Mouse (Mus musculus) limb, embryonic 10.5 days (tissue): Measurements from ENCODE around the gene Gm21985. TPM values are rescaled to one million over a fixed set of nuclear protein-coding genes. Genes with fewer than 3 reads are reported as not detected.
"Not testable (repeated sequence)": the region's sequence is repeated elsewhere in the genome, so short reads cannot be mapped to it uniquely, and the experiment has no call there.

Experiments used
- DNase-seq: peaks from one replicate; pipeline ENCODE4 v3.0.0-alpha.2; 2017; ENCODE audit warnings: low spot score
- H3K27ac ChIP-seq: fragments of 300-500 bp; sonication (generic); 2 replicates; pipeline ENCODE4 v1.5.1; 2016; ENCODE audit warnings: mild to moderate bottlenecking
- H3K27me3 ChIP-seq: fragments of 300-500 bp; sonication (generic); 2 replicates; pipeline ENCODE4 v1.6.1; 2016; ENCODE audit warnings: low read depth, mild to moderate bottlenecking; ENCODE audit not compliant: poor library complexity, severe bottlenecking
- H3K36me3 ChIP-seq: fragments of 300-500 bp; sonication (generic); 2 replicates; pipeline ENCODE4 v1.6.1; 2016; ENCODE audit warnings: mild to moderate bottlenecking, moderate library complexity
- H3K4me1 ChIP-seq: fragments of 300-500 bp; sonication (generic); 2 replicates; pipeline ENCODE4 v1.6.1; 2016
- H3K4me3 ChIP-seq: fragments of 300-500 bp; sonication (generic); 2 replicates; pipeline ENCODE4 v1.5.1; 2016; ENCODE audit warnings: mild to moderate bottlenecking, moderate library complexity
- H3K9me3 ChIP-seq: fragments of 300-500 bp; sonication (generic); replicated peaks from 2 replicates; pipeline ENCODE4 v1.6.1; 2016; ENCODE audit warnings: mild to moderate bottlenecking
- WGBS: fragments of 180-500 bp; shearing (Covaris S2); methylation state at CpG from one replicate; pipeline ENCODE4 v1.1.7; 2016; 5-methylcytosine and 5-hydroxymethylcytosine counted together
- polyA plus RNA-seq: library from polyadenylated mRNA; unstranded; fragments of >200 nt; fragmentation: Nextera tagmentation; extraction: Ambion mirVana; gene quantifications from 2 replicates; pipeline ENCODE4 v1.2.1, GENCODE M21; 2016

Gm21985 gene
- polyA plus RNA-seq, 1 experiment from 2014 or later = not detected

- Histone ChIP-seq H3K4me3 (no peak overlapping the region), H3K4me1 (no peaks in the 10 kb centered on the region), H3K36me3 (no peaks in the 10 kb centered on the region), H3K27me3 (no peaks in the 10 kb centered on the region), H3K9me3 (no peaks in the 10 kb centered on the region), H3K27ac (no peak overlapping the region)
- 97% methylated on average over 1 of the region's 1 CpGs for WGBS
- no peak for DNase-seq
These were observed 126.6 kb downstream of the Gm21985 start for GRCm38 (mm10) chr2:112392689-112393088.

DNA sequence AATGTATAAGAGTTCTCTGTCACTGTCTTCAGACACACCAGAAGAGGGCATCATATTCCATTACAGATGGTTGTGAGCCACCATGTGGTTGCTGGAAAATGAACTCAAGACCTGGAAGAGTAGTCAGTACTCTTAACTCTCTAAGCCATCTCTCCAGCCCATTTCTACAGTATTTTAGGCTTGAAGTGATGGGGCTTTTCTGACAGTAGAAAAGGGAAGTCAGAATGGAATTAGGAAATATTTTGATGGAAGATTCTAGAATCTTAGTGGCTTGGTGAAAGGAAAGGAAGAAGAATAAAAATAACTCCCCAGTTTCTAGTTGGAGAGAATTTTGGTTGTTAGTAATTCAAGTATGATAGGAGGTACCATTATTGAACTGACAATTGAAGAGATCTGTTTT lies 127.8 kb downstream of the Gm21985 start:
- H3K9me3 ChIP-seq = no peaks in the 10 kb centered on the region
- no peaks in the 10 kb centered on the region for H3K4me1 ChIP-seq
- H3K27me3 ChIP-seq = no peaks in the 10 kb centered on the region
- H3K36me3 ChIP-seq = no peaks in the 10 kb centered on the region
- H3K27ac ChIP-seq = no peak overlapping the region
- H3K4me3 ChIP-seq = no peak overlapping the region
- DNase-seq = no peak

GRCm38 (mm10) chr2:112396649-112397048 lies 130.5 kb downstream of the Gm21985 start:
- Histone ChIP-seq H3K4me3 (no peak overlapping the region), H3K27ac (no peak overlapping the region), H3K27me3 (no peaks in the 10 kb centered on the region), H3K4me1 (no peaks in the 10 kb centered on the region), H3K36me3 (no peaks in the 10 kb centered on the region), H3K9me3 (no peaks in the 10 kb centered on the region)
- 85% methylated on average over 1 of the region's 1 CpGs for WGBS
- DNase-seq = no peak

DNA sequence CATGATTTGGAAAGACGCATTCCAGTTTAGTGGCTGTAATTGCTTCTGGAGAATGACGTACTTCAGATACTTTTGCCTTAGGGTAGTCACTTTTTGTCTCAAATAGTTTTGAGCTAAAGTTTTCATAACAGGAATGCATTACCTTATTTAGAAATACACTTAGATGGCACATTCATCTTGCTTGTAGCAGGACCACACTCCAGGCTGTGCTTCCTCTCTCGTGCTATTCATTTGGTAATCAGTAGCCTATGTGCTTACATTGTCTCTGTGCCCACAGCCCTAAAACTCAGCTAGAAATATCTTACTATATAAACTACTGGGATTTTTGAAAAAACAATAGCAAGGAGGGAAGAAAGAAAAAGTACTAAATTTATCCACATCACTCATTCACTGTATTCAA lies 140.9 kb downstream of the Gm21985 start:
- Histone ChIP-seq H3K36me3 (peaks cover 52% of the 10 kb centered on the region), H3K4me3 (no peak overlapping the region), H3K9me3 (no peaks in the 10 kb centered on the region), H3K4me1 (no peaks in the 10 kb centered on the region), H3K27me3 (no peaks in the 10 kb centered on the region), H3K27ac (no peak overlapping the region)
- whole genome bisulfite sequencing = 96% methylated on average over 3 of the region's 3 CpGs
- no peak for DNase-seq

DNA sequence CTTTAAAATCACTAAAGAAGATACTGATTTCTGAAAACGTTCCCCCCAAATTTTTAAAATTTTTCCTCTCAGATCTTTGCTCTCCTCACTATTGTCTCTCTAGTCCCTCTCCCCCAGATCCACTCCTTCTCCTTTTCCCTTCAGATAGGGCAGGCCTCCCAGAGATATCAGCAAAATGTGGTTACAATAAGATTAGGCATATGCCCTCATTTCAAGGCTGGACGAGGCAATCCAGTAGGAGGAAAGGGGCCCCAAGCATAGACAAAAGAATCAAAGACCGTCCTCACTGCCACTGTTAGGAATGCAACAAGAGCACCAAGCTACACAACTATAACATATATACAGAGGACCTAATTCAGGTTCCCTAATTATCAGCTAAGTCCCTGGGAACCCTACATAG lies 159.2 kb downstream of the Gm21985 start:
- H3K36me3 ChIP-seq = no peaks in the 10 kb centered on the region
- H3K27ac ChIP-seq = no peak overlapping the region
- no peak overlapping the region for H3K4me3 ChIP-seq
- no peaks in the 10 kb centered on the region for H3K4me1 ChIP-seq
- no peaks in the 10 kb centered on the region for H3K27me3 ChIP-seq
- WGBS = 84% methylated on average over 3 of the region's 3 CpGs
- no peaks in the 10 kb centered on the region for H3K9me3 ChIP-seq
- no peak for DNase-seq

GRCm38 (mm10) chr2:112428534-112428933 lies 162.4 kb downstream of the Gm21985 start:
- not testable (repeated sequence) for H3K9me3 ChIP-seq, H3K27ac ChIP-seq, DNase-seq, H3K4me3 ChIP-seq, H3K36me3 ChIP-seq, H3K4me1 ChIP-seq, H3K27me3 ChIP-seq
- 95% methylated on average over 3 of the region's 3 CpGs for WGBS

GRCm38 (mm10) chr2:112429665-112430064 lies 163.6 kb downstream of the Gm21985 start:
- WGBS = 87% methylated on average over 4 of the region's 4 CpGs
- H3K36me3 ChIP-seq = no peaks in the 10 kb centered on the region

DNA sequence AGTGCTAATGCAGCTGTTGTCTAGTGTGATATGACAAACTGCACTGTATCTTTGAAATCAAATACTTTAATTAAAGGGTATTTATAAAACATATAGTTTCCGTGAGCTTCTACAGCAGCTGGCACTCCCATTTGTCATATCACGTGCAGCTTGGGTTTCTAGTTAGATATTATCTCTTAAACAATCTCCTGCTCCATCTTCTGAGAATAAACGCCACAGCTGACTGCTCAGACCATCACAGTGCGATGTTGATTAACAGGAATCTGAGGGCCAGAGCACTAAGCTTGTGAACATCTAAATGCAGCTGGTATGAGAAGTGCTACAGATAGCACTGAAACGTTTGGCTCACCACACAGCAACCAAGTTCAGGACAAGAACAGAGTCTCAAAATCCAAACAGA lies 164.3 kb downstream of the Gm21985 start:
- H3K4me1 ChIP-seq = no peaks in the 10 kb centered on the region
- no peaks in the 10 kb centered on the region for H3K36me3 ChIP-seq
- H3K27me3 ChIP-seq = no peaks in the 10 kb centered on the region
- no peaks in the 10 kb centered on the region for H3K9me3 ChIP-seq
- WGBS = 77% methylated on average over 5 of the region's 5 CpGs
- H3K27ac ChIP-seq = no peak overlapping the region
- H3K4me3 ChIP-seq = no peak overlapping the region
- no peak for DNase-seq

More at GRCm38 (mm10) chr2:112429665-112430064, 163.6 kb downstream of the Gm21985 start:
- no peak overlapping the region for H3K4me3 ChIP-seq
- no peaks in the 10 kb centered on the region for H3K27me3 ChIP-seq
- no peak for DNase-seq
- H3K9me3 ChIP-seq = no peaks in the 10 kb centered on the region
- no peaks in the 10 kb centered on the region for H3K4me1 ChIP-seq
- H3K27ac ChIP-seq = no peak overlapping the region

DNA sequence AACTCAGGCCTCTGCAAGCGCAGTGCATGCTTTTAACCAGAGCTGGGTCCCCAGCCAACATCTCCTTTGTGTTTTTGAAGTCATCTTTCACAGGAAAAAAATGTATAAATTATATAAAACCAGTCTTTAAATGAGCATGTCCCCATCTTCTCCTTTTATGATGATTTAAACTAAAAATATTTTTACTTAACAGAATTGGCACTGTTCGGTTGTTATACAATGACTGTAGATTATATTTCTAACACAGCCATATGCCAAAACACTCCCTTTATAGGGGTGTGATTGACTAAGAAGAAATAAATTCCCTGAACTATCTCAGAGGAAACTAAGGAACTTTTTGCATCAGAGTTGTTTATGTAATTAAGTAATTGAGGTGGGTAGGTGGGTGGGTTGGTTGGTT lies 166.4 kb downstream of the Gm21985 start:
- DNase-seq = no peak
- Histone ChIP-seq H3K4me3 (no peak overlapping the region), H3K27me3 (no peaks in the 10 kb centered on the region), H3K4me1 (no peaks in the 10 kb centered on the region), H3K27ac (no peak overlapping the region), H3K36me3 (no peaks in the 10 kb centered on the region), H3K9me3 (no peaks in the 10 kb centered on the region)
- WGBS = 95% methylated on average over 2 of the region's 2 CpGs

DNA sequence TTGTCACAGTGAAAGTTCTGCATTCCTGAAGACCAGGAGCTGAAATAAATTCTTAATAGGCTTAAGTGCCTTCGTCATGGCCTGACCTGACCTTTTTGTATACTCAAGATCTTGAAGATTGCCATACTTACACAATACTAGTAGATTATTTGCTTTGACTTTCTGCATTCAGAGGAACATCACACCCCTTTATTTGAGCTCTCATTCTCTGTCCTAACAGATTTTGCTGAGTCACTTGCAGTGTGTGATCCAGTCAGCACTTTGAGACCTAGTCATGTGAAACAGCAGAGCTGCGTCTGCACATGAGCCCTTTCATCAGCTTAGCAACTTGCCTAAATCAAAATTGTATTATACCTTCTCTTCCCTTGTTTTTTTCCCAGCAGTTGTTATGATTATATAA lies 167.2 kb downstream of the Gm21985 start:
- no peaks in the 10 kb centered on the region for H3K4me1 ChIP-seq
- no peaks in the 10 kb centered on the region for H3K36me3 ChIP-seq
- 86% methylated on average over 2 of the region's 2 CpGs for WGBS
- no peaks in the 10 kb centered on the region for H3K27me3 ChIP-seq
- no peak overlapping the region for H3K27ac ChIP-seq
- no peaks in the 10 kb centered on the region for H3K9me3 ChIP-seq
- H3K4me3 ChIP-seq = no peak overlapping the region
- DNase-seq = no peak

DNA sequence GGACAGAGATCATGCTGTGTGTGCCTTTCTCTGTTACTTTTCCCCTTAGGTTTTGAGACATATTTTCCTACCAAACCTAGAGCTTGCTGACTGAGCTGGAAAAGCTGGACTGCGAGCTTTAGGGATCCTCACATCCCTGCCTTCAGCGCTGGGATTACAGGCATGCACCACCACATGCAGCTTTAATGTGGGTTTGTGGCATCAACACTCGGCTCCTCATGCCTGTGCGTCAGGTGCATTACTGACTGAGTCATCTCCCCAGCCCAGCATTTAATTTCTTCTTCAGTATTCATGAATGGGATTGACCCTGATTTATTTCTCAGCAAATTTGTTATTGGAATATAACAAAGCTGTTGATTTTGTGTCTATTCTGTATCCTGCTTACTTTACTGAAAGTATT lies 170.2 kb downstream of the Gm21985 start:
- no peaks in the 10 kb centered on the region for H3K4me1 ChIP-seq
- no peaks in the 10 kb centered on the region for H3K27me3 ChIP-seq
- WGBS = 86% methylated on average over 4 of the region's 4 CpGs
- H3K27ac ChIP-seq = no peak overlapping the region
- no peak overlapping the region for H3K4me3 ChIP-seq
- no peak for DNase-seq
- no peaks in the 10 kb centered on the region for H3K36me3 ChIP-seq
- no peaks in the 10 kb centered on the region for H3K9me3 ChIP-seq

DNA sequence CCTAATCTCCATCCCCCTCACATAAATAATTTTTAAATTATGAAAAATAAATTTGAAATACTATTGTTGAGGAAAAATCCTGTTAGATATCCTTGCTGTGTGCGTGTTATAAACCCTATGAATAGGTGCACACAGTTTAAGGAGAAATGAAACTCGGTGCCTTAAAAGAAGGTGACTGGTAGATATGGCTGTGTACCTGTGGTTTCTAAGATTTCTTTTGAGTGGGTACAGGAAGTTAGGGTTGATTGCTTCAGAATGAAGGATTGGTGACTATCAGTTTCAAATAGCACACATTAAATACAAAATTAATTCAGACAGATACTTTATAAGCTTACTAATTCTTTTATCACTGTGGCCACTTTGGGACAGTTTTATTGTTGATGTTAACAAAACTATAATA lies 171.5 kb downstream of the Gm21985 start:
- Histone ChIP-seq H3K36me3 (no peaks in the 10 kb centered on the region), H3K27me3 (no peaks in the 10 kb centered on the region), H3K4me1 (no peaks in the 10 kb centered on the region), H3K27ac (no peak overlapping the region), H3K9me3 (no peaks in the 10 kb centered on the region), H3K4me3 (no peak overlapping the region)
- DNase-seq = no peak
- 93% methylated on average over 2 of the region's 2 CpGs for WGBS

- Histone ChIP-seq H3K4me1 (no peaks in the 10 kb centered on the region), H3K36me3 (no peaks in the 10 kb centered on the region), H3K9me3 (no peaks in the 10 kb centered on the region), H3K27me3 (no peaks in the 10 kb centered on the region), H3K4me3 (no peak overlapping the region), H3K27ac (no peak overlapping the region)
- WGBS = 73% methylated on average over 2 of the region's 2 CpGs
- DNase-seq = no peak
These were observed 177.4 kb downstream of the Gm21985 start for GRCm38 (mm10) chr2:112443491-112443890.

GRCm38 (mm10) chr2:112445511-112445910 lies 179.4 kb downstream of the Gm21985 start:
- Histone ChIP-seq H3K27ac (no peak overlapping the region), H3K4me3 (no peak overlapping the region), H3K27me3 (no peaks in the 10 kb centered on the region), H3K4me1 (no peaks in the 10 kb centered on the region), H3K9me3 (no peaks in the 10 kb centered on the region), H3K36me3 (no peaks in the 10 kb centered on the region)
- DNase-seq = no peak
